Mouse (Mus musculus) thymus, adult 2 months (tissue): ENCODE results near the gene Zfp771. TPM values are rescaled to one million over a fixed set of nuclear protein-coding genes. Genes with fewer than 3 reads are reported as not detected.
A peak's percentile ranks its signal among the peaks of the same experiment; 100 is the strongest.

Source experiments
- DNase-seq: peaks from one replicate; pipeline ENCODE4 v3.0.0; 2021
- H3K27ac ChIP-seq: fragments of 200-500 bp; 2 replicates; pipeline ENCODE4 v1.5.1; 2012; ENCODE audit warnings: low read length, control low read depth; ENCODE audit not compliant: control insufficient read depth, insufficient read depth
- H3K27me3 ChIP-seq: fragments of 200-500 bp; 2 replicates; pipeline ENCODE4 v1.6.1; 2012; ENCODE audit warnings: mild to moderate bottlenecking, low read length, moderate library complexity, mixed read lengths; ENCODE audit not compliant: control insufficient read depth, insufficient read depth
- H3K36me3 ChIP-seq: fragments of 200-500 bp; 2 replicates; pipeline ENCODE4 v1.6.1; 2012; ENCODE audit warnings: mild to moderate bottlenecking, low read length, moderate library complexity; ENCODE audit not compliant: control insufficient read depth, insufficient read depth
- H3K4me1 ChIP-seq: fragments of 200-500 bp; replicated peaks from 2 replicates; pipeline ENCODE4 v1.6.1; 2012; ENCODE audit warnings: low read length; ENCODE audit not compliant: control insufficient read depth, insufficient read depth
- H3K4me3 ChIP-seq: fragments of 200-500 bp; 2 replicates; pipeline ENCODE4 v1.5.1; 2012; ENCODE audit warnings: mild to moderate bottlenecking, low read length, control low read depth, moderate library complexity; ENCODE audit not compliant: control insufficient read depth, insufficient read depth
- CTCF ChIP-seq: fragments of 200-500 bp; IDR thresholded peaks from 2 replicates; pipeline ENCODE4 v1.5.1; 2012; ENCODE audit warnings: mild to moderate bottlenecking, control low read depth, low read length, moderate library complexity, borderline replicate concordance; ENCODE audit not compliant: control insufficient read depth, poor library complexity, insufficient read depth; ENCODE audit errors: extremely low read depth
- POLR2A ChIP-seq: fragments of 200-500 bp; IDR thresholded peaks from 2 replicates; pipeline ENCODE4 v1.6.1; 2012; ENCODE audit warnings: mild to moderate bottlenecking, low read length, control low read depth, moderate library complexity; ENCODE audit not compliant: control insufficient read depth, poor library complexity, insufficient read depth; ENCODE audit errors: extremely low read depth
- WGBS: fragments of 180-500 bp; shearing (Covaris S2); methylation state at CpG from one replicate; pipeline ENCODE4 v1.1.7; 2018; 5-methylcytosine and 5-hydroxymethylcytosine counted together
- polyA plus RNA-seq: library from polyadenylated mRNA; depleted of rRNA; stranded (reverse); fragments of >200 nt; gene quantifications from 2 replicates; pipeline ENCODE4 v1.2.3, GENCODE M21; 2012

Gene Zfp771
- polyA plus RNA-seq, 1 experiment: 91.3 TPM

DNA sequence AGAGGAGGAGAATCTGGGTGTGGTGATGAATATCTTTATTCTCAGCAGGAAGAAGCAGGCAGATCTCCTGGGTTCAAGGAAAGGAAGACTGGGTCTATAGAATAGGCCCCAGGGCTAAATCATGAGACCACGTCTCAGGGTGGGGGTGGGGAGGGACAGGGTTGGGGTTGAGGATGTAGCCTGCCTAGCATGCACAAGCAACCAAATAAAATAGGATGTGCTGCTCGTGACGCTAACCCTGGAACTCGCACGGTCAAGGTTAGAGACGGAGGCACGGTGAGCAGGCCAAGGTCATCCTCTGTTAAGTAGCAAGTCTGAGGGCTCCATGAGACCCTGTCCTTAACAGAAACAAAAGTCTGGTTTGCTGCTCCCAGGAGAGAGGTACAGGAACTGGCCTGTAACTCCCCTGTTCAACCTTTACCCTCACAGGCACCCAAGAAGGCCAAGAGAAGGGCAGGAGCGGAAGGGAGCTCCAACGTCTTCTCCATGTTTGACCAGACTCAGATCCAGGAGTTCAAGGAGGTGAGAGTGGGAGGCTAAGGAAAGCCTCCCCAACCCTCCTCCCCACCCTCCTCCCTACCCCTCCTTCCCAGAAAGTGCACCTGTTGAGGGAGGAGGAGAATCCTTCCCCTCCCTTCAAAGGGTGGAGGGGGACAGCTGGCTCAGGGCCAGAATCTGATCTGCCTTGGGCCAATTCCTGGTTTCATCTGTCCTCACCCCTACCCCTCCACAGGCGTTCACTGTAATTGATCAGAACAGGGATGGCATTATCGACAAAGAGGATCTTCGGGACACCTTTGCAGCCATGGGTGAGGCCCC lies 31.4 kb upstream of the Zfp771 start:
- no peak overlapping the region for H3K4me3 ChIP-seq
- peaks cover 14% of the 10 kb centered on the region for H3K36me3 ChIP-seq
- DNase-seq: no peak
- H3K27me3 ChIP-seq: no peaks in the 10 kb centered on the region
- WGBS: 90% methylated on average over 12 of the region's 12 CpGs
- no peak for TF ChIP-seq CTCF
- TF ChIP-seq POLR2A: no peak
- H3K4me1 ChIP-seq: peaks cover 54% of the 10 kb centered on the region
- H3K27ac ChIP-seq: no peak overlapping the region

DNA sequence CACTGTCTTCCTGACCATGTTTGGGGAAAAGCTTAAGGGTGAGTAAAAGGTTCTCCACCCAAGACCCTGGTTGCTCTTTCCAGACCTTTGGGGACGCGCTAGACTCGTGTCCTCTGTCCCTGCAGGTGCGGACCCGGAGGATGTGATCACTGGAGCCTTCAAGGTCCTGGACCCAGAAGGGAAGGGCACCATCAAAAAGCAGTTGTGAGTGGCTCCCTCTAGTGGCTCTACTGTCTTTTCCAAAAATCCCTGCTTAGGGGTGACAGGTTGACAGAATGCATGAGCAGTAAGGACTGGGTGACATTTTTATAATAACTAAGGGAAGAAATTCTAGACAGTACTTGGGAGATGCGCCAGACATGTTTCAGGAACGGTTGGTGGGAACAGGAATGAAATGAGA lies 30.6 kb upstream of the Zfp771 start:
- peak; percentile 46 for DNase-seq
- Histone ChIP-seq H3K4me1 (peaks cover 55% of the 10 kb centered on the region), H3K27ac (no peak overlapping the region), H3K36me3 (peaks cover 14% of the 10 kb centered on the region), H3K4me3 (no peak overlapping the region), H3K27me3 (no peaks in the 10 kb centered on the region)
- TF ChIP-seq POLR2A: no peak
- TF ChIP-seq CTCF: 0 out of 2 replicates have a peak, but pooled peaks have one; percentile 55
- 61% methylated on average over 7 of the region's 7 CpGs for WGBS

DNA sequence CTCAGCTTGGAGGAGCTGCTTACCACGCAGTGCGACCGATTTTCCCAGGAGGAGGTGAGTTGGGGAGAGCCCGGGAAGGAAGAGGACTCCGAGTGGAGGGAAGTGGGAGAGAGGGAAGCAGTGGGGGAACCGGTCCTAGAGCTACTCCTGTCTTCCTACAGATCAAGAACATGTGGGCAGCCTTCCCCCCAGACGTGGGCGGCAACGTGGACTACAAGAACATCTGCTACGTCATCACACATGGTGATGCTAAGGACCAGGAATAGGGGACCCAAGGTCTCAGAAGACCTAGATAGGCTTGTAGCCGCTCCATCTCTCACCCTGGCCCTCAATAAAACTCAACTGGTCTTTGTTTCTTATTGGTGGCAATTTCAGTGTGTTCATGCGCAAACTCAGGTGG lies 30.1 kb upstream of the Zfp771 start:
- 88% methylated on average over 12 of the region's 12 CpGs for WGBS

DNA sequence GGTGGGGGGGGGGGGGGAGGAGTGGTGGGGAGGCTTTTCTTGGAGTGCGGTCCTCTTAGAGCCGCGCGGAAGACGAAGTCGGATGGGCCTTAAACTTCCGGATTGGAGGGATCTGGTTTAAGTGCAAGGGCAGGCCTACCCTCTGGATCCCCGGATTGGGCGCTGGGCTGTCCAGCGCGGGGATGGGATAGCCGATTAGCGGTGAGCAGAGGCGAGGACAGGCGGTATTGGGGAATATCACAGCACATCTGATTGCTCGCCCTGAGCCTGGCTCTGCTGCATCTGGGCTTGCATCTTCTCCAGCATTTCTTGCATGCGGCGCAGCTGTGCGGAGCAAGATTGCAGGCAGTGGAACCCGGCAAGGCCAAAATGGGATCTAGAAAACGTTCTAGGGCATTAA lies 29.6 kb upstream of the Zfp771 start:
- 93% methylated on average over 21 of the region's 21 CpGs for WGBS
- Histone ChIP-seq H3K4me1 (peaks cover 64% of the 10 kb centered on the region), H3K27me3 (no peaks in the 10 kb centered on the region), H3K4me3 (no peak overlapping the region), H3K36me3 (peaks cover 14% of the 10 kb centered on the region), H3K27ac (no peak overlapping the region)
- TF ChIP-seq POLR2A (no peak), CTCF (no peak)
- DNase-seq: no peak

More for the DNA sequence above, 30.1 kb upstream of the Zfp771 start:
- no peak for DNase-seq
- no peak for TF ChIP-seq POLR2A
- no peak for TF ChIP-seq CTCF
- H3K36me3 ChIP-seq: peaks cover 14% of the 10 kb centered on the region
- no peaks in the 10 kb centered on the region for H3K27me3 ChIP-seq
- H3K4me3 ChIP-seq: no peak overlapping the region
- H3K27ac ChIP-seq: no peak overlapping the region
- peaks cover 58% of the 10 kb centered on the region for H3K4me1 ChIP-seq

DNA sequence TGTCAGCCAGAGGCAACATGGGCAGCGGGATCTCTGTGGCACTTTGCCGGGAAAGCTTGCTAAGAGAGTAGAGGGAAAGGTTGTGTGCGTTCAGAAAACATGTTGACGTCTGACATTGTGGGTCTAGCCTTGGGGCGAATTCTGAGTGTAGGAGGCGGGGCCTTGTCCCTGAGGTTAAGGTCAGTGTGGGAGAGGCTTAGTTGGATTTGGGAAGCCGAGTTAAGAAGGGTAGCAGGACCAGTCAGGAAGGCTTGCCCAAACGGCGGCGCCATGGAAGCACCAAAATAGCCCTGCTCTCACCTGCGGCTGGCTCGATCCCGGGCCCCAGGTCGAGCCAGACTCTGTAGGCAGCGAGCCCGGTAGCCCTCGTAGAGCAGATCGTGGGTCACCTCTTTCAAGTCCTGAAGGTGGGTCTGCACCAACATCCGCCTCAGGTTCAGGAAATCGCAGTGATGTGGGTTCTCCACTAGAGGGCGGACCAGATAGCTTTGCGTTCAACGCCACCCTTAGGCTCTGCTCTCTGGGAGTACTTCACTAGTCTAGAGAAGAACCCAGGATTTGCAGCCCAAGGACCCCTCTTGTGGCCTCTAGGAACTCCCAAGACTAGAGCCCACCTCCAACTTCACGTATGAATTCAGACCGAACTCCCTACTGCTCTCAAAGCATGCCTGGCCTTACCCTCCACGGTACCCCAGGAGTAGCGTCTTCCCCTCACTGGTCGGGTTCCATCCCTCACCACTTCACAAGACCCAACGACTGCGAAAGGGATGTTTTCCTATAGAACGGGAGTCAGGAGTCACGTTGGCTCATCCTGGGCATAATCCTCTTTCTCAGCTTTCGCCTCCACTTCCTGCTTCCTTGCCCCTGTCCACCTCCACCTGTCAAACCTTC lies 28.8 kb upstream of the Zfp771 start:
- peak; percentile 82 for DNase-seq
- 46% methylated on average over 33 of the region's 33 CpGs for WGBS
- peaks cover 14% of the 10 kb centered on the region for H3K36me3 ChIP-seq
- no peaks in the 10 kb centered on the region for H3K27me3 ChIP-seq
- H3K4me1 ChIP-seq: peaks cover 63% of the 10 kb centered on the region
- H3K4me3 ChIP-seq: peak overlapping the region; percentile 20
- H3K27ac ChIP-seq: peak overlapping the region; percentile 44; the same call in 1 of the 2 replicates
- TF ChIP-seq POLR2A (no peak), CTCF (peak; percentile 77; the same call in 1 of the 2 replicates)

DNA sequence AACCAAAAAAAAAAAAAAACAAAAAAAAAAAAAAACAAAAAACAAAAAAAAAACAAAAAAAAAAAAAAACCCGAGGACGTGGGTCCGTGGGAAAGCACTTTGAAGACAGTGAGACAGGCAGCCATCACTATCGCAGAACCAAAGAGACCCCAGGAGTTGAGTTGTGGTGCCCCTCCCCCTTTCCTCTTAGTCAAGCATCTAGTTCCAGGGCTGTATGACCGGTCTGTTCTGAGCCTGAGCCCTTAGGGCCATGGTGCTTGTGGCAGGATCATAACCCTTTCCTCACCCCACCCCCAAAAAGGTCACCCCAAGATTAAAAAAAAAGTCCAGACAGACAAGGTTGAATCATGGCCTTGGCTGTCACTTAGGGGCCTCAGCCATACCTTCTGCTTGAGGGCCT lies 27.8 kb upstream of the Zfp771 start:
- no peak overlapping the region for H3K27ac ChIP-seq
- DNase-seq: no peak
- H3K36me3 ChIP-seq: peaks cover 14% of the 10 kb centered on the region
- TF ChIP-seq CTCF (no peak), POLR2A (no peak)
- peak overlapping the region; percentile 31 for H3K4me3 ChIP-seq
- WGBS: 57% methylated on average over 5 of the region's 5 CpGs
- no peaks in the 10 kb centered on the region for H3K27me3 ChIP-seq
- H3K4me1 ChIP-seq: peaks cover 59% of the 10 kb centered on the region
